Mouse (Mus musculus) urinary bladder, postnatal 36 days (tissue): ENCODE data around the gene Zbtb25.
A peak's percentile ranks its signal among the peaks of the same experiment; 100 is the strongest.

Experiments
- DNase-seq, 2 experiments: peaks; one replicate each; pipeline ENCODE4 v3.0.0; 2022; ENCODE audit warnings: low spot score in 2 of 2, mixed read lengths in 1 of 2

Gene Zbtb25

DNA sequence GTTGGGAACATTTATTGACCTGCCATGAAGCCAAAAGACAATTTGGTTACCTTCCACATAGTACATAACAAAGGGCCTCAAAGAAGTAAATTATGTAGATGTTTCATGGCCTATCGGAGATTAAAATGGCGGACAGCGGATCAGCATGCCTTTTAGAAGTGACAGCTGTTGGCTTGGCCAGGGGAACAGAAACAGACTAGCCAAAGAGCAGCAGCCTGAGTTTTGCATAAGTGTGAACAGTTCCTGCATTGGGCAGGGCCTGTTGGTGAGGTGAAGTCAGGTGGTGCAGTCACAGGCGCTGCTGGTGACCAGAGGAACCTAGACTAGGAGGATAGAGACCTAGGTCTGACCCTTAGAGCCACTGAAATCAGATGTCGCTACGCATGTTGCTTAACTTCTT, 7.7 kb upstream of the Zbtb25 start:
- DNase-seq = no peak

DNA sequence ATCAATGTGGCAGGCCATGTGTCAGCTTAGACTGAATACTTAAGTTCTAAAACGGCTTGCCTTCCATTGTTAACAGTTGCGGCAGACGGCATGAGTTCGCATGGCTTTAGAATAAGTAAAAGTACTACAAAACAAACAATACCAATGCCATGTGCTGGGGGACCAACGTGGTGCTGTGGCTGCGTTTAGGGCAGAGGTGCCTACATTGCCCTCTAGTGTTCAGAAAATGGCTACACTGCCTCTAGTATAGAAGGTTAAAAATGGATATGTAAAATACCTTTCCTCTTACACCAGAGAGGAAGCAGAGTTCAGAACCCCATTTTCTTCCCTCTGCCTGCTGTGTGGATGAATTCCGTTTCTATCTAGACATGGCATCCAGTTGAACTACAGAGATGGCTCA, 7.2 kb upstream of the Zbtb25 start:
- DNase-seq = no peak

DNA sequence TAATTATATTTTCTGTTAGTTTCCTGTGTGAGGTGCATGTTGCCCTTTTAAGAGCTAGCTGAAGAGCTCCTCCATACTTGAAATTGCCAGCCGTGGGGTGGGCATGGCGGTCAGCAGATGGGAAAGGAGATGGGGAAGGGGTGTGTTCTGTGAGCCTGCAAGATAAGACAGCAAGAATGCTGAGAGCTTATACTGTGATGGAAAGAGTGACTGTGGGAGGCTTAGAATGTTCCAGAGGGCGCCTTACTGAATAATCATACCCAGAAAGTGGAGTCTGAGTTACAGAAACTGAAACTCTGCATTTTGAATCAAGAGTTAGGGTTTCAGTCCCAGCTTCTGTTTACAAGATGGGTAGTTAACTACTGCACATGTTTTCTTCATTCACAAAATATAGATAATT, 6.1 kb upstream of the Zbtb25 start:
- DNase-seq = no peak

DNA sequence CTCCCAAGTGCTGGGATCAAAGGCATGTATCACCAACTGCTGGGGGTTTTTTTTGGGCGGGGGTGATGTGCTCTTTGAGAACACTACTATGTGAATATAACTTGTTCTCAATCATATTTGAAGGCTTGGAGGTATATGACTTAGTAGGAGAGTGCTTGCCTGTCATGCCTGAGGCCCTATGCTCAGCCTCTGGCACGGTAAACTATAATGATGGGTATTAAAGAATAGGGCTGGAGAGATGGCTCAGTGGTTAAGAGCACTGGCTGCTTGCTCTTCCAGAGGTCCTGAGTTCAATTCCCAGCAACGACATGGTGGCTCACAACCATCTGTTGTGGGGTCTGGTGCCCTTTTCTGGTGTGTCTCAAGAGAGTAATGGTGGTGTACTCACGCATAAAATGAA, 5.5 kb upstream of the Zbtb25 start:
- DNase-seq = no peak

DNA sequence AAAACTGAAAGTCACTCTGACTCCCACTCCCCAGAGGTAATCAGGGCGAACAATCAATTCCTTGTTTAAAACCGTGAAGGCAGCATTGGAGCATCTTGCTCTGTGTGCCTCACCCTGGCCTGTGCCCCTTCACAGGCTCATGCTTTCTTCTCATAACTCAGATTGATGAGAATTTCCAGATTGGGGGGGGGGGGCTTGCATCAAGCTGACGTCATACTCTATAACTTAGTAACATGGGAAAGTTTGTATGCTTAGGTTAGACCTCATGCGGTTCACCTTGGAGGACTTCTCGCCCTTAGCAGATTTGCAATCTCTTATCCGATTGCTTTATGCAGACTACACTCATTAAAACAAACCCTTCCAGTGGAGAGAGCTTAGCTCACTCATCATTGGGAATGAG, 4.6 kb upstream of the Zbtb25 start:
- no peak for DNase-seq

DNA sequence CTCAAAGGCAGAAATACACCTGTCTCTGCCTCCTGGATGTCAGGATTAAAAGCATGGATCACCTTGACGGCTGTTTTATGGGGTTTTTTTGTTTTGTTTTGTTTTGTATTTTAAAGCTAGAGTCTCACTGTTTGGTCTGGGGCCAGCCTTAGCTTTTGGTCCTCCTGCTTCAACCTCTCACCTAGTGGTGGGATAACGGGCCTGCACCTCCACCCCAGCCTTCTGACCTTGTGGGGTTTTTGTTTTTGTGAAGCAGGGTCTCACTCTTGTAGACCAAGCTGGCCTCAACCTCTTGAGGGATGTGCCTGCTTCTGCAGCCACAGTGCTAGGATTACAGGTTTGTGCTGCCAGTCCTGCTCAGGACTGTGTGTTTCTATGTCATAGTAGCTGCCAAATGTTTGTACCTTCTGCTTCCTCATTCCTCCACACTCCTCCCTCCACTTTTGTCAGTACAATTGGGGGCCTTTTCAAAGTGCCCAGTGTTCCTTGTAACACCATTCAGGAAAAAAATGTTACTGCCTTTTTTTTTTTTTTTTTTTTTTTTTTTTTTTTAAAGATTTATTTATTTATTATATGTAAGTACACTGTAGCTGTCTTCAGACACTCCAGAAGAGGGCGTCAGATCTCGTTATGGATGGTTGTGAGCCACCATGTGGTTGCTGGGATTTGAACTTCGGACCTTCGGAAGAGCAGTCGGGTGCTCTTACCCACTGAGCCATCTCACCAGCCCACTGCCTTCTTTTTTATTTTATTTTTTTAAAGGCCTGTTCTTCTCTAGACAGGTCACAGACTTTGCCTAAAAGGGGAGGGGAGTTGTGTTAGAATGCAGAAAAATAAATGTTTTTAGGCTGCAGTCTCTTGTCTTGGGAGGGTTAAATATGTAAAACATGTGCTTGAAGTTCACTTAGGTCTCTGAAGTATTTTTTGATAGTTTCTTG, 3.7 kb upstream of the Zbtb25 start:
- no peak for DNase-seq

DNA sequence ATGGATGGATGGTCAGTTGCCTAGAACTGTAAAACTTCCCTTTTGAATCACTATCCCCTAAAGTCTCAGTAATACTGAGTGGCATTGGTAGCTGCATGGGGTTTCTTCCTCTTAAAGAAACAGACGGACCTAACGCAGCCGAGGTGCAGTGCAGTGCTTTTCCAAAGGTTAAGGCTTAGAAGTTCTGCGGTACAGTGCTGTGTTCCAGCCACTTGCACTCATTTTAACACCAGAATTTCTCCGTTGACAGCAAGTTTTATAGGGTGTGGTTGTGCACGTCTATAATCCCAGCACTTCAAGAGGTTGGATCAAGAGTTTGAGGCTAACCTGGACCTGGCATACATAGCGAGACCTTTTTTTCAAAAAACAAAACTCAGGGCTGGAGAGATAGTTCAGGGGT, 2.6 kb upstream of the Zbtb25 start:
- no peak for DNase-seq

DNA sequence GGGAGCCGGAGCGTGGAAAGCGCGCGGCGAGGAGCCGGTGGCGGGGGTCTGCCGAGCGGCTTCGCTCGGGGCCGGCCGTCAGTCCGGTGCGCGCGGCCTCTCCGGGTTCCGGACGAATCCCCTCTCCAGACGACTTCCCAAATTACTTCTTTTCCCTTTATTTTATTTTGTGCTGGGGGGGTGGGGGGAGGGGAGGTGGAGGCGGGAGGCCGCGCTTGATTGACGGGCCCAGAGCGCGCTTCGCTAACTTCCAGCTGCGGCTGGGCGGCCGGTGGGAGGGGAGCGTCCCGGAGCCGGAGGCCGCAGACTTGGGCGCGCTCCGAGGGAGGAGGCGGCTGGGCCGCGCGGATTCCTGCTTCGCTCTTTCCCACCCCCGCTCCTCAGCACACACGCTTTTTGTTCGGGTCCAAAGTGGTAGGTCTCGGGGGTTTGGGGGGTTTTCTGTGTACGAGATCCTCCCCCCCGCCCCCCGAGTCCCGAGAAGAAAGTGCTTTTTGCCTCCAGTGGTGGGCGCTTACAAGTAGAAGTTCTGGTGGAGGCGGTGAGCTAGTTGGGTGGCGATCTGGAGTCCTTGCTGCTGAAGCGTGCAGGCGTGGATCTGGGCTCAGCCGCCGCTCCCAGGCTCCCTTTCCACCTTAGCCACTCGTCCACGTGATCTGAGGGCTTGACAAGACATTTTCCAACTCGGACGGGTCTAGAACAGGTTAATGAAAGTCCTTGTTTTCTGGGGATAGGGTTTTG, 1.6 kb upstream of the Zbtb25 start:
- peak; percentile 68 to 82 for DNase-seq

DNA sequence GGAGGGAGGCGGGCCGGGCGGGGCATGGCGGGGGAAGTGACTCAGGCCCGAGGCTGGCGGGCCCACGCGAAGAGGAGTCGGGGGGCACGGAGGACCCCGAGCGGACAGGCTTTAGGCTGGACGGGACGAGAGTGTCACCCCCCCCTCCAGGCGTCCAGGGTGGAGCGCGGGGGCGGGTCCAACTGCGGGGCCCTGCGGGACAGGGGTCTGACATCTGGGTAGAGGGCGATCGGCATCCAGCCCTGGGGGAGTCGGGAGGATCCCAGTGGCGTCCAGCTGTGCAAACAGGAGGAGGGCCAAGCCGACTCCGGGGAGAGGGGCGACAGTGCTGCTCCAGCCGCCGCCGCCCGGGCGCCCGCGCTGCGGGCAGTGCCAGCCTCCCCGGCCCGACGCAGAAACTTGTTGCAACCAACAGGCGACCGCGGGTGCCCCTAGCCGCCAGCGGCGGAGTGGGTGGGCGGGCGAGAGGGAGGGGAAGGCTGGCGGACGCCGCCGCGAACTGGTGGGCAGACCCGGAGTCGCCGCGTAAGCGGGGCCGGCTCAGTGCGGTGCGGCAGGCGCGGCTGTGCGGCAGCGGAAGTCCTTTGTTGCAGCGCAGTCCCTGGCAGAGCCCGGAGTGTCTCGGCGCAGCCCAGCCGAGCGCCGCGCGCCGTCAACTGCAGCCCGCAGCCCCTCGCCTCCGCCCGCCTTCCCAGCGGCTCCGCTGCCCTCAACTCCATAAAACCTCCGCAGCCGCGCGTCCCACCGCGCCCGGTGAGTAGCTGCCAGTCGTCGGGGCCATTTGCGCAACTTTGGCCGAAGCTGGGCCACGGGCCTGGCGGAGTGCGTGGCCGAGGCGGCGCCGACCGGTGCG, 802 bp upstream of the Zbtb25 start, which contains the start of gene Zbtb1:
Gene Zbtb1, plus strand, starts transcription at position 289 of the 853 bp plus-strand sequence.
- DNase-seq = peak; percentile 71 to 76

DNA sequence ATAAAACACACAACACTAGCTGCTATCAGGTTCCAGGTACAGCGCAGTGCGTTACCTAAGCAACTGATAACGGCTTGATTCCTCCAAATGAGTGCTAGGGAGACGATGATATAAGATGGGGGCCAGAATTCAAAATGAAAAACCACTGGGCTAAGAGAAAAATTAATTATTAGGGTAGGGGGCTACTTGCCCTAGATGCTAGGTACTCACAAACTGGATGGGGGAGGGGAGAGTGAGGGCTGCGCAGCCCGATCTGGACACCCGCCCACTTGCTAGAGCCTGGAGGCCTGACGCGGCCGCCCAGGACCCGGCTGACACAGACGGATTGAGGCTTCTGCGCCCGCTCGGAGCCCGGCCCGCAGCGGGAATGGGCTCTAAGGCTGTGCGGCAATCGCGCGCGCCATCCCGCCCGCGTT, 604 bp downstream of the Zbtb25 start:
- DNase-seq = no peak

DNA sequence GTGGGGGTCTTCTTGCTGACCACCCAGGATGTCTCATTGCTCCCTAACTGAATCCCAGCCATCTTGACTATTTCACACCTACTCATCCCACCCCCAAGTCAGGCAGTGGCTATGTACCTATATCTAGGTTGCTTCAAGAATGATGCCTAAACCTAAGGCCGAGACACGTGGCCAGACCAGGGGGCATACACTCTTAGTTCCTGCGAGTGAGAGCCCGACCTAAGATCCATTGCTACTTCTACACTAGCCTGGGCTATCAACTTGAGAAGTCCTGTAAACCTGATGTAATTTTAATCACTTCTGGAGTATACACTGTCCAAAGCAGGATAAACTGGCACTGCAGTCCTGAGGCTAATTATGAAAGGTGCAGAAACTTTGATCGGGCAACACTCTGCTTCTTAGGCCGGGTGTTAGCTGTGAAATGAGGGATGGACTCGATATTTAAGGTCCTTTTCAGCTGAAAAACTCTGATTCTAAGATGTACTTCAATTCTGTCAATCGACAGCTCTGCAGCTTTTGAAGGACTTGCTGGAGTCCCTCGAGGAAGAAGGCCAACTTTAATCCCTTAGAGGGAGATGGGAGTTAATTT, 1.1 kb downstream of the Zbtb25 start:
- DNase-seq = no peak

DNA sequence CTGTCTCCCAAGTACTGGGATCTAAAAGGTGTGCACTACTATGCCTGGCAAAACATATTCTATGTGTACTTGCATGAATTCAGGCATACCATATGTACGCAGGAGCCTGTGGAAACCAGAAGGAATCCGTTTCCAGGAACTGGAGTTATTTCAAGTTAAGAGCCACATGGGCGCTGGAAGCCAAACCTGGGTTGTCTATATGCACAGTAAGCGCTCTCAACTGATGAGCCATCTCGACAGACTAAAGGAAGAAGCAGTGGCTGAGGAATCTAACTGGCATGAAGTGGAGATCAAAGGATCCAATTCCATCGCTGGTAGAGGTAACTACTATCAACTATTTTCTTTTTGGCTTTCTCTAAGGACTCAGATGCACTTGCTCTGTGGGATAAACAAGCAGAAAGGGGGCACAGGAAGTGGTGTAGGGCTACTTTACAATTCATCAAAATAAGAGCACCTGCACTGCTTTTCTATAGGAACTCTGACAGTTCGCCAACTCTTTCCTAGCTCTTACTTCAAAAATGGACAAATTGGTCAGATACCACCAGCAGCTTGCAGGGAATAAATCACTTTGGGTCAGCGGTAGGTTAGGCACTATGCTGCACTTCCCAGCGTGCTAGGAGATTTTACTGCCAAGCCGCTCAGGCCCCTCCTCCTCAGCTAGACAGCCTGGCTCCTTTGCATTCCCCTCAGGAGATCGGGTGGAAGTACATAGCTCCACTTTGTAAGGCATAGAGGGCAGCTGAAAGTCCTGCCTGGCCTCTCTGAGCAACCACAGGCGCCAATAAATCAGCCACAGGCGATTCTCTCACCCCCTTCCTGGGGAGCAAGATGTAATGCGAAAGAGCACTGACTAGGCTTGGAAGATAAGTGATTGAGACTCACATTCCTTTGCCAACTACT, 2.1 kb downstream of the Zbtb25 start:
- peak in 1 of 2 experiments; percentile 24 for DNase-seq

DNA sequence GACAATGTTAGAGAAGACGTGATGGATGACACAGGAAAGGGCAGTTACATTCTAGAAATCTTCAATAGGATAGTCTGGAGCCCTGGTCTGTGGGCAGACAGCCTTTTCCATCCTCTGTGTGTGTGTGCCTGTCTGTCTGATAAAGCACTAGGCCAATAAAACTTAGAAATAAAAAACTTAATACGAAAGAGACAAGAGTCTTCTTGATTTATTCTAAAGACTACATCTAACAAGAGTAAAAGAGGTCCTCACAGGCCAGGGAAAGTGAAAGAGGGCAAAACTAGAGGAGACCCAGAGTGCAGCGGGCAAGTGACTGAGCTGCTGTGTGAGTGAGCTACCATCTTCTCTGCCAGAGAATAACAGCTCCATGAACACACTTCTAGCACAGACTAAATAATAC, 3.1 kb downstream of the Zbtb25 start:
- DNase-seq = no peak

DNA sequence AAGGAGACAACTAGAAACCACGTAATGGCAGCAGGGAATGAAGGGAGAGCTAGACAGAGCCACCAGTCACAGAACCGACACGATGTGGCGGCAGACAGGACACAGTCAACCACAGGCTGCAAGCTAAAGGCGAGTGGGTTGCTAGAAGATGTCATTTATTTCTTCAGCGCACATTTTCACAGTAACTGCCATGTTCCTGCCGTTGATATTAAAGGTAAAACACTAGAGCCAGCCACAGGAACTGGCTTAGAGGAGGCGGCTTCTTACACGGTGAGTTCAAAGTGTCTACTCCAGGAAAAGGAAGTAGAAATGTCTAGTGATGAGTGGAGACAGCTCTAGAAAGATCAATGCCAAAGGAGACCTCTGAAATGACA, 7.1 kb downstream of the Zbtb25 start:
- DNase-seq = no peak

DNA sequence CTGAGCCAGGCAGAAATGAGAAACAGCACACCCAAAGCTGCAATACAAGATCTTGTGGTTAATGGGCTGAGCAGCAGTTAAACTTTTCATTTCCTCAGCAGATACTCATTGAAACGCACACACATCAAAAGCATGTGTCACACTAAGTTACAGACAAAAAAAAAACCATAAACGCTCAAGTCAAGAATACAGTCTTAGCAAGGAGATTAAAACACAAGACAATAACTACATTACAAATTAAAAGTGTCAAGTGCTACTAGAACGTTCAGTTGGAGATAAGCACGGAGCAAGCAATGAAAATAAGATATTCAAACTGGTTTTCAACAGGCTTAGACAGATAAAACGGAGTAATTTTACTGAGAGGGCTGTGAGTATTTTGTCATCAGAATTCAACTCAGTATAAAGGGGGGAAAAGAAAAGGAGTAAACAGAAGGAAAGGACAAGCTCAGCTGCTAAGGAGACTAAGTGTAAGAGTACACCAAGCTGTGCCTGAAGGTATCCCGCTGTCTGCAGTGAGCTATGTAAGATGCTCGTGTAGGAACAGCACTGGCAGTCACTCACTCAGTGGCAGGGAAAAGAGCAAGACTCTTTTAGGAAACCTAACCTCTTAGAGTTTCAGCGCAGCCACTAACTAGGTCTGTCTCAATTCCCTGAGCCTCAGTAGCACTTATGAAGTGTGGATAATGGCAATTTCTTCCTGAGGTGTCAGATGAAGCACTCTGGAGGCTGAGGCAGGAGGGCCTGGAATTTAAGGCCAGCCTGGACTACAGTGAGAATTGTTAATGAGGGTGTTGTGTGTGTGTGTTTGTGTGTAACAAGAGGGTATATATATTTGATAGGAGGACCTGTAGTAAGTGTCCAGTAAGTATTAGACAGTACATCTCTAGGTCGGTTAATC, 7.7 kb downstream of the Zbtb25 start:
- DNase-seq = no peak

DNA sequence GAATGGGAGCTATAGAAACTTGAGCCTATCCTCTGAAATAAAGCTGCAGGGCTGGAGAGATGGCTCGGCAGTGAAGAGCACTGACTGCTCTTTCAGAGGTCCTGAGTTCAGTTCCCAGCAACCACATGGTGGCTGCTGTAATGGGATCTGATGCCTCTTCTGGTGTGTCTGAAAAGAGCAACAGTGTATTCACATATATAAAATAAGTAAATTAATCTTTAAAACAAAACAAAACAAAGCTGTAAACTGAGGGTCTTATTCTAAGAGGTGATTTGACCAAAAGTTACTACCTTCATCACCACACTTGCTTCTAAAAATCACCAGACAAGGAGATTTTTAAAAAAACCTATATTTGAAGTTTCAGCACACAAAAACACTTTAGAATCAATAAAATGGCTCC, 8.5 kb downstream of the Zbtb25 start:
- no peak for DNase-seq

DNA sequence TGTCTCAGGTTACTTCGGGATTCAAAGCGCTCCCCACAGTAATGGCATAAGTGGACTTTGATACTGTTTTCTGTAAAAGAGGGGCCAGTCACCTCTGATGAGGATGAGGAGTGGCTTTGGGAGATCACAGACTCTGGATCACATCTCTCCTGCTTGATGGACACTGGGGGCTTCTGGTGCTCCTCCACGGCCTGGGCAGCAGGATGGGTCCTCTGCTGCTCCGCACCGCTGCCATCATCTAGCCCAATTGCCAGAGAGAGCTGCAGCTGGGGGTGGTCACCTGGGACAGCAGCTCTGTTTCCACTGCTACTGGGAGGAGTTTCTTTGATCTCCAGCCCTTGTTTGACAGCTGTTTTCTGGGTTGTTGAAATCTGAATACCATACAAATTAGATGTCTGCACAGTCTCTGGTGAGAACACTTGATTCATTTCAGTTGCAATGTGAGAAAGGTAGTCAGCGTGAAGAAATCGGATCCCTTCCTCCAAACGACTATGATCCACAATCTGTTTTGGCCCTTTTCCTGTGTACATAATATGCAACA, 19.7 kb downstream of the Zbtb25 start:
- no peak for DNase-seq

DNA sequence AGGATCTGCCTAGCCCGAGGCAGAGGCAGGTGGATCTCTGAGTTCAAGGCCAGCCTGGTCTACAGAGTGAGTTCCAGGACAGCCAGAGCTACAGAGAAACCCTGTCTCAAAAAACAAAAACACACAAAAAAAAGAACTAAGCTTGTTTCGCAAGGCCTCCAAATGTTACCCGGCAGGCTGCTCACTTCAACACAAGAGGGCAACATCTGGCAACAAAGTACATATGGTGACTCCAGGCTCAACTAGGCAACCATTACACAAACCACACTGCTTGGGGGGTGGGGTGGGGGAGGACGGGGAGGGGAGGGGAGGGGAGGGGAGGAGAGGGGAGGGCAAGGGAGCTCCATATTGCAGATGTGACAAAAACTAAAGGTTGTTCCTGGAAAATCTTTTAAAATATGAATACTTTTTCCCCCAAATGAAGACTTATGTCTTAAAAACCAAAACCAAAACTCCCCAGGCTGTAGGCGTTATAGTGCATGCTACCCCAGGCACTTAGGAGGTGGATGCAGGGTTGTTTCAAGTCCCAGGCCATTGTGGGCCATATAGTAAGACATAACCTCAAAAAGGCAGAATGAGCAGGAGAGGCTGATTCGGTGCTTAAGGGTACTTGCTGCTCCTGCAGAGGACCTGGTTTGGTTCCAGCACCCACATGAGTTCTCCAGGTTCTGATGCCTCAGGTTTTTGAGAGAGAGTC, 23.5 kb downstream of the Zbtb25 start:
- DNase-seq = no peak

DNA sequence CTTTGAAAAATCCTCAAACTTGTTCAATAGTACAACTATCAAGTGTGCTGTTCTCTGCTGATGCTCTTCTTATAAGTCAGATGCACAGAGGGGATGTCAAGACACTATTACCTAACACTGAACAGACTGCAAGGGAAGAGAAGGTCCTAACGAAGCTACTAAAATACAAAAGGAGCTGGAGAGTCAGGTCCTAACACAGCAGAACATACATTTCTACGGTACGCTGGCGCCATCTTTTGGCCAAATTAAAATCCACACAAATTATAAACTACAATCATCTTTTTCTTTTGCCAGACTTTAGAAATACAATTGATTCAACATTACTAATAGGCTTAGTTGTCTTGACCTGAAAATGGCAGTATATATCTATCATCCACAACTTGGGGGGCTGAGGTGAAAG, 28.3 kb downstream of the Zbtb25 start:
- DNase-seq = peak in 1 of 2 experiments; percentile 41
